Mouse (Mus musculus): ENCODE results near the gene Card10. TPM values are rescaled to one million over a fixed set of nuclear protein-coding genes. Genes with fewer than 3 reads are reported as not detected.
A peak's percentile ranks its signal among the peaks of the same experiment; 100 is the strongest.

The Card10 gene
- polyA plus RNA-seq, 1 experiment from 2014 or later = 4.3 TPM

DNA sequence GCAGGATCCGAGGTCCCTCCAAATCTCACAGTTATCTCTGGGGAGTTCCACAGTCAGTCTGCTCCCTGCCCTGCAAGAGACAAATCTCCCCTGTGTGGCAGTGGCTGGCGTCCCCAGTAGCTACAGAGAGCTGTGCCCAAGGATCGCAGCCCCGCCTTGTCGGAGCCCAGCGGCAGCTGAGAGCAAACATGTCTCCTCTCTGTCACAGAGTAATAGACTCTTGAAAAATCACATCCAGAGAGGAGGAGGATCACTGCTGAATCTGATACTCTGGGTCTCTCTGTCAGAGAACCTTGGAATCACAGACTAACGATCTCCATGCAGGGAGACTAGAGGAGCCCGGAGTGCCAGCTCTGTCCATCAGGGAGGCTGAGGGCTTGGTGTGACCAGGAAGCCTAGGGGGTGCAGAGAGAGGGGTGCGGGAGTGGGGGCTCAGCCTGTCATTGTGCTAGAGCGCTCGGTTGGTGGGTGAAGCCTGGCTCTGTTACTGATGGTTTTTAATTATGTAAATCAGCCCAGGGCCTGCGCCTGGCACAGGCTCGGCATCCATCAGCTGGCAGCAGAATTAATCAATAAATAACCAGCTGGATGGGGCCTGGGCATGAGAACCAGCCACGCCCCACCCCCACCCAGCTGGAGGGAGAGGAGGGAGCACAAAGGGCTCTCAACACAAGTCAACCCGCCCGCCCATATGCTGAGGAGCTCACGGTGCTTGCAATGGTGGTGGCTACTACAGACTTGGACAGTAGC lies 67.2 kb downstream of the Card10 start:
- H3K27ac ChIP-seq = peak overlapping the region; percentile 76
- H3K27me3 ChIP-seq (ENCODE audit: insufficient read depth, poor library complexity, severe bottlenecking) = peaks cover 15% of the 10 kb centered on the region; the same call in 1 of the 2 replicates
- H3K9me3 ChIP-seq = no peaks in the 10 kb centered on the region
- H3K4me1 ChIP-seq (replicated peaks) = peaks cover 30% of the 10 kb centered on the region
- no peak for DNase-seq (ENCODE audit: low spot score)
- H3K4me3 ChIP-seq = no peak overlapping the region
- 49% methylated on average over 17 of the region's 17 CpGs for WGBS
- no peaks in the 10 kb centered on the region for H3K36me3 ChIP-seq

DNA sequence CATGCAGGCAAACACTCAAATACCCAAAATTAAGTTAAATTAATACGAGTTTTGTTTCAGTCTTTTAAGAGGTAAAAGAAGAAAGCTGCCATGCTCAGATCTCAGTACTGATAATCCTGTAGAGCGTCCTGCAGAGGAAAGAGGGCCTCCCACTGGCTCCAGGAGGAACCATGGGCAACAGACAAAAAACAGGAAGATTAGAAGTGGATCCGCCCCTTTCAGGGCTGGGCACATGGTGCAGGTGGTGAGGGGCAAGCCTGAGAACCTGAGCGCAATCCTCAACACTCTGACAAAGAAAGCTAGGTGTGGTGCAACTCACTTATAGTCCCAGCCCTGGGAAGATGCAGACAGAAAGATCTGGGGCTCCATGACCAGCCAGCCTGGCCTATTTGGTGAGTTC lies 71.0 kb downstream of the Card10 start:
- no peak for DNase-seq (ENCODE audit: low spot score)
- Histone ChIP-seq H3K9me3 (no peaks in the 10 kb centered on the region), H3K4me3 (no peak overlapping the region), H3K27ac (no peak overlapping the region), H3K4me1 (replicated peaks) (peaks cover 23% of the 10 kb centered on the region), H3K27me3 (ENCODE audit: insufficient read depth, poor library complexity, severe bottlenecking) (peaks cover 11% of the 10 kb centered on the region; the same call in 1 of the 2 replicates), H3K36me3 (no peaks in the 10 kb centered on the region)
- WGBS = 54% methylated on average over 4 of the region's 4 CpGs

DNA sequence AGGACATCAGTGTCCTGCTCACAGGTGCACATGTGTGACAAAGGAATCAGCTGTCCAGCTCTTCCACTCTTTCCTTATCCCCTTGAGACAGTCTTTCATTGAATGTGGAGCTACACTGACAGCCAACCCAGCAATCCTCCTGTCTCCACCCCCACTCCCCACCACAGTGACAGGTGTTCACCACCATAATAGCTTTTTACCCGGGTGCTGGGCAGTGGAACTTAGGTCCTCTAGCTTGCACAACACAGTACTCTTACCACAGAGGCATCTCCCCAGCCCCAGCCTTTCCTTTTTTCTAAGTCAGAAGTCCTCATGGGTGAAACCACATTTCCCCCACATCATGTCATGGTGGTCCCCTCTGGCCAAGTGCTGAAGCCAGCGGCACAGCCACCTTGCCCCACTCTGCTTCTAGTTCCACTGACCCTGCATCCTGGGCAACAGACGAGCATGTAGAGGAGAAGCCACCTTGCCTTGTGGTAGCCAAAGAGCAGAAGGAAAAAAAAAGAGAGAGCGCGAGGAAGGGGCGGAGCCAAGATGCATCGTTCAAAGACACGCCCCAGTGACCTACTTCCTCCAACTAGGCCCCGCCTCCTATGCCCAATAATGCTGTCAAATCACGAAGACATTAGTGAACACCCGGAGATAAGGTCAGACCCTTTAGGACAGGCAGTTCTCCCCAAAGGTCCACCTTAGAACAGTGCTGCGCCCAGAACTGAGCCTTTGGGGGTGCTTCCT lies 72.4 kb downstream of the Card10 start:
- no peak overlapping the region for H3K27ac ChIP-seq
- H3K27me3 ChIP-seq (ENCODE audit: insufficient read depth, poor library complexity, severe bottlenecking) = 0 out of 2 replicates have a peak, but pooled peaks cover 5% of the 10 kb centered on the region
- H3K4me3 ChIP-seq = no peak overlapping the region
- no peaks in the 10 kb centered on the region for H3K9me3 ChIP-seq
- WGBS = 78% methylated on average over 12 of the region's 12 CpGs
- no peaks in the 10 kb centered on the region for H3K36me3 ChIP-seq
- DNase-seq (ENCODE audit: low spot score) = no peak
- H3K4me1 ChIP-seq (replicated peaks) = peaks cover 10% of the 10 kb centered on the region

DNA sequence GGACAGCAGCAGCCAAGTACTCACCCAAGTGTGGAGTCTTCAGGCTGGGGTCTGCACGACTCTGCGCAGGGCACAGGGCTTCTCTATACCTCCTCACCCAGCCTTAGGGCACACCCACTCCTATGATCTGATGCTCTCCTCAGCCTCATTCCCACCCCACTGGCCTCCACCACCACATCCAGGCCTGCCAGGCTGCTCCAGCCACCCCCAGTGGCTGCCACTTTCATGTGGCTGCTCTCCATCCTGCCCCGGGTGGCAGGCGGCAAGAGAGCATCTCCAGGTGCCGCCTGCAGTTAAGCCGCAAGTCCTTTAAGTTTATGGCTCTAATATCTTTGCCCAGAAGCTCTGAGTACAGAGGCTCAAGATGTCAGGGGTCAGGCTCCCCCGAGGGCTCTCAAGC lies 76.1 kb downstream of the Card10 start:
- Histone ChIP-seq H3K36me3 (no peaks in the 10 kb centered on the region), H3K4me3 (no peak overlapping the region), H3K27me3 (ENCODE audit: insufficient read depth, poor library complexity, severe bottlenecking) (peaks cover 4% of the 10 kb centered on the region; the same call in 1 of the 2 replicates), H3K4me1 (replicated peaks) (peaks cover 2% of the 10 kb centered on the region; the same call in 1 of the 2 replicates), H3K9me3 (no peaks in the 10 kb centered on the region), H3K27ac (0 out of 2 replicates have a peak overlapping the region, but pooled peaks have one; percentile 36)
- no peak for DNase-seq (ENCODE audit: low spot score)
- 75% methylated on average over 7 of the region's 7 CpGs for WGBS

Other genes starting within 250 kb of the Card10 start
- gene Rac2, start 230.3 kb downstream of the Card10 start, polyA plus RNA-seq (2016; fragmentation: Nextera tagmentation; extraction: Ambion mirVana) = 7.8 and 8.1 TPM in 2 replicates
- gene Cyth4, start 206.0 kb downstream of the Card10 start, polyA plus RNA-seq (2016; fragmentation: Nextera tagmentation; extraction: Ambion mirVana) = 4.9 and 8.1 TPM in 2 replicates
- 0.24 and 0.39 TPM in 2 replicates for gene Elfn2, start 84.3 kb downstream of the Card10 start, polyA plus RNA-seq (2016; fragmentation: Nextera tagmentation; extraction: Ambion mirVana)
- 71.6 and 79.0 TPM in 2 replicates for gene Mfng, start 29.6 kb downstream of the Card10 start, polyA plus RNA-seq (2016; fragmentation: Nextera tagmentation; extraction: Ambion mirVana)
- gene Cdc42ep1, start 39.6 kb upstream of the Card10 start, polyA plus RNA-seq (2016; fragmentation: Nextera tagmentation; extraction: Ambion mirVana) = 19.2 and 19.4 TPM in 2 replicates
- gene Lgals2, start 52.5 kb upstream of the Card10 start, polyA plus RNA-seq (2016; fragmentation: Nextera tagmentation; extraction: Ambion mirVana) = not detected in 2 replicates
- 51.1 and 60.7 TPM in 2 replicates for gene Gga1, start 74.1 kb upstream of the Card10 start, polyA plus RNA-seq (2016; fragmentation: Nextera tagmentation; extraction: Ambion mirVana)
- gene Gm49510, start 96.6 kb upstream of the Card10 start, polyA plus RNA-seq (2016; fragmentation: Nextera tagmentation; extraction: Ambion mirVana) = 0.29 and 0.38 TPM in 2 replicates
- 23.8 and 24.7 TPM in 2 replicates for gene Sh3bp1, start 96.7 kb upstream of the Card10 start, polyA plus RNA-seq (2016; fragmentation: Nextera tagmentation; extraction: Ambion mirVana)
- gene Pdxp, start 110.9 kb upstream of the Card10 start, polyA plus RNA-seq (2016; fragmentation: Nextera tagmentation; extraction: Ambion mirVana) = 29.5 and 33.9 TPM in 2 replicates
- 305 and 403 TPM in 2 replicates for gene Lgals1, start 123.7 kb upstream of the Card10 start, polyA plus RNA-seq (2016; fragmentation: Nextera tagmentation; extraction: Ambion mirVana)
- gene Nol12, start 131.9 kb upstream of the Card10 start, polyA plus RNA-seq (2016; fragmentation: Nextera tagmentation; extraction: Ambion mirVana) = 64.1 and 68.0 TPM in 2 replicates
- gene Triobp, start 144.7 kb upstream of the Card10 start, polyA plus RNA-seq (2016; fragmentation: Nextera tagmentation; extraction: Ambion mirVana) = 45.8 and 48.0 TPM in 2 replicates
- gene H1f0, start 225.4 kb upstream of the Card10 start, polyA plus RNA-seq (2016; fragmentation: Nextera tagmentation; extraction: Ambion mirVana) = 447 and 561 TPM in 2 replicates
- gene Galr3, start 238.8 kb upstream of the Card10 start, polyA plus RNA-seq (2016; fragmentation: Nextera tagmentation; extraction: Ambion mirVana) = not detected in 2 replicates